Mouse (Mus musculus): ENCODE measurements around the gene Slc7a10.

Gene Slc7a10

DNA sequence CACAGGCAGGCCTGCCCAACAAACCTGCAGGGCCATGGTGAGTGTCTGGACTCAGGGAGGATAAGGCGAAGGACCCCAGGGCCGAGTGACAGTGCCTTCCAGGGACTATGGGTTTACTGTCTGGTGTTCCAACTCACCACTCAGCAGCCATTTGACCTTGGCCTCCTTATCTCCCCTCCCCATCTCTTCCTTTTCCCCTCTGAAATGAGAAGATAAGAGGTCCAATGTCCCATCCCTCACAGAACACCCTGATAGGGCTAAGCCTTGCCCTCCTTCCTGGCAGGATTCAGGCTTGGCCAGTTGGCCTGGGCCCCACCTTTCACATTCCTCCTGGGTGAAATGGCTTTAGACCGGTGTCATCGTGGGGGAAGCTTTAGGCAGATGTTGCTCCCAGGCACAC lies 10.7 kb upstream of the Slc7a10 start:
- peak; percentile 80 for DNase-seq (ENCODE audit: low read depth)

DNA sequence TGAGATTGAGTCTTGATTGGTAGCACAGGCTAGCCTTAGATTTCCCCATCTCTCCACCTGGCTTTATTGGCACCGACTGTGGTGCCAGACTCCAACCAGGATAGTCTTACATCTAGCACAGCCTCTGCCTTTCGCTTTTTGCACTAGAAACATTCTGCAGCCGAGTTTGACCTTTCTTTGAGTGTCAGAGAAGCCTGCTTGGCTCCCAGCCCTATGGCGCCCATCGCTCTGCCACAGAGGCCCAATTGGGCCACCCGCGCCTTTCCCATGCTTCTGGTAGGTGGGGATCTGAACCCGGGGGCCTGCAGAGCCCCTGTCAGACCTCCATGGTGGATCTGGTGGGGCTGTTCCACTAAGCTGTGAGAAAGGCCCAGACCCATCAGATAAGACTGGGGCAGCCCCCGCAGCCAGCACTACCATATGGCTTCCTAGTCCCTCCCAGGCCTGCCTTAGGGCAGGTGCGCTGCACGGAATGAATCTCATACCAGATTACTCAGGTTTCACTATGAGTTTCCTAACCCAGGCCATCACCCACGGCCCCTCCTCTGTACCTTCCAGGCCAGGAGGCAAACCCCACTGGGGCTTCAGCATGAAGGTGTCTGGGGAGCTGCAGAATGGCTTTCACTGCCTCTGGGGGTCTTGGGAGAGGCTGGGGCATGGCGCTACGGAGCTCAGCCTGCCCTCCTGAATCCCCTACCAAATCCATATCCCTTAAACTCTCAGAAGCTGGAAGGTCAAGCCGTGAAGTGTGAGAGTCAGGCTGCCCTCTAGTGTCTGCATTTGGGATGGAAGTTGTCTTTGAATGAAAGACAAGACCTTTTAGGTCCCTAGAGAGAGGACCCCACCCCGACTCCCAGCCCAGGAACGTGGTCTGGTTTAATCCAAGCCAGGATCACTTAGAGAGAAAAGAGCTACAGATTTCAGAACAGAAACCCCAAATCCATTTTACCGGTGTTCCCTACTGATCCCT lies 9.5 kb upstream of the Slc7a10 start:
- DNase-seq (ENCODE audit: low read depth), result peak; percentile 64

DNA sequence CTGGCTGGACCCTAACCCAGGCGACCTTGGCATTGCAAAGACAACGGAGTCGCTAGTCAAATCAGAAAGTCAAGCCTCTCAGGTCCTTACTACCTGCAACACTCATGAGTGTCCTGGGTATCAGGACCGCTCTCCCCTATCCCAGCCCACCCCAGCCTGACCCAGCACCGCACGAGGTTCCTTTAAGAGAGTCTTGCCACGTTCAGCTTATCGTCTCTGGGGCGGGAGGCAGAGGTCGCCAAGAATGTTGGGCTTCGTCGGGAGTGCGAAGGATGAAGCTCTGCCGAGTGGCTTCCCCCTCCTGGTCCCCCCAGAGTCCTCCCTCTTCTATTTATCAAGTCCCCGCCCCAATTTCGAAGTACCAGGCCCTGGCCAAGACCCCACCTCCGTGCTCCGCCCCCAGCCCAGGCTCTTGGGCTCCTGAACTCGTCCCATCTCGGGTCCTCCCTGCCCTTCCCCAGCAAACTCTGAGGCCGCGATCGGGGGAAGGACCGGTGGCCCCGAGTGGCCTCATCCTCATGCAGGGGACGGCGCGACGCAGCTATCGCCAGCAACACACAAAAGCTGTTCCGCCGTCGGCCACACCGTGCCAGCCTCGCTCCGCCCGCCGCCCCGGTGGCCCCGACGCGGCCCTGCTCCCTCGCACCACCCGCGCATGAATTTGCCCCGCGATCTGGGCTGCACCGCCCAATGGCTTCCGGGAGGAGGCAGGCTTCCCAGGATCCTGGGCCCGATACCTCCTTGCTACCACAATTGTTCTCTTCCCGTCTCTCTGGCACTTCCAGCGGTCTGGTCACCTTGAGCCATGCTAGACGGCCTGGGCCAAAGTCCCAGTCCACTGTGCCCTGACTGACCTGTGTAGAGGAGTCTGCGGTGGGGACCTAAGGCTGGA lies 1.1 kb upstream of the Slc7a10 start:
- DNase-seq (ENCODE audit: low read depth), result no peak

DNA sequence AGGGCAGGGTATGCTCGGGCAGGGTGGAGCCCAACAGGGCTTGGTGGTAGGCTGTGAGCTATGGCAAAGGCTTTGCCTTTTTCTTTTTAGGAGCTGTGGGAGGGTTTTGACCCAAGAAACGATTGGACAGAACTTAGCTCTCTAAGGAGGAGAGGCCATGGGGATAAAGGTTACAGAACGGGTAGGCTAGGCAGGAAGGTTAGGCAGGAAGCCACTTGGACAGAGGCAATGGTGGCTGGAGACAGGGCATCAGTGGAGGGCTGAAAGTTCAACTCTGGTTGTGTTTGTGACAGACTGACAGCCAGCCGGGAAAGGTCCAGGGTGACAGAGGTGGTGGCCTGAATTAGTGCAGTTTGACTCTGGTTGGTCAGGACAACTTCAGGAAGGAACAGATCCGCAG lies 3.5 kb downstream of the Slc7a10 start:
- no peak for DNase-seq (ENCODE audit: low read depth)

DNA sequence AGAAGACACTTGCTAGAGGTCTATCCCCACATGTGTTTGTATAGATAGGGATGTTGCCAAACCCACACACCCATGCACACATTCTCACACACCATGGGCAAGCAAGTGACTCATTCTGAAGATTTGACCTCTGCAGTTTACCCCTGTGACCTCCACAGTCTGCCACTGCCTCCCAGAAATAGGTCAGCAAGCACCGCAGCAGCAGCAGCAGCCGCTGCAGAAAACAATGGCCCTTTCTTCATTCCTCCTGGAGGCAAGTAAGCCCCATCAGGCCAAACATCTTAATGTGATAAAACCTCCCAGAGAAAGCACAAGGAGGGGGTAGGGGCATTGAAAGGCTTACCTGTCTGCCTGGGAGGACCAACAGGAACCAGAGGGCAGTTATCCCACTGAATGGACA lies 5.1 kb downstream of the Slc7a10 start:
- DNase-seq (ENCODE audit: low read depth), result no peak

DNA sequence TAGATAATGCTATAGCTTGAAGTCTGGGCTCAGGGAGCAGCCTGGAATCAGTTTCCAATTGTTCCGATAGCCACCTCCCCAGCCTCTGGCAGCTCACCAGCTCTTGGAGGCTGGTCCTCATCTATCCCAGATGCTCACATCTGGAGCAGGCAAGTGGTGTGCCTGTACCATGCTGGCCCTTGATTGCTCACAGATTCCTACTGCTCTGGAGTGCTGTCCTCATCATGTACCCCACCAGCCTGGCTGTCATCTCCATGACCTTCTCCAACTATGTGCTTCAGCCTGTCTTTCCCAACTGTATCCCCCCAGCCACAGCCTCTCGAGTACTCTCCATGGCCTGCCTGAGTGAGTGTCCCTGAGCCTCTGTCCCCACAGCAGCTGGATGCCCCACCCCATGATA lies 10.8 kb downstream of the Slc7a10 start:
- no peak for DNase-seq (ENCODE audit: low read depth)

DNA sequence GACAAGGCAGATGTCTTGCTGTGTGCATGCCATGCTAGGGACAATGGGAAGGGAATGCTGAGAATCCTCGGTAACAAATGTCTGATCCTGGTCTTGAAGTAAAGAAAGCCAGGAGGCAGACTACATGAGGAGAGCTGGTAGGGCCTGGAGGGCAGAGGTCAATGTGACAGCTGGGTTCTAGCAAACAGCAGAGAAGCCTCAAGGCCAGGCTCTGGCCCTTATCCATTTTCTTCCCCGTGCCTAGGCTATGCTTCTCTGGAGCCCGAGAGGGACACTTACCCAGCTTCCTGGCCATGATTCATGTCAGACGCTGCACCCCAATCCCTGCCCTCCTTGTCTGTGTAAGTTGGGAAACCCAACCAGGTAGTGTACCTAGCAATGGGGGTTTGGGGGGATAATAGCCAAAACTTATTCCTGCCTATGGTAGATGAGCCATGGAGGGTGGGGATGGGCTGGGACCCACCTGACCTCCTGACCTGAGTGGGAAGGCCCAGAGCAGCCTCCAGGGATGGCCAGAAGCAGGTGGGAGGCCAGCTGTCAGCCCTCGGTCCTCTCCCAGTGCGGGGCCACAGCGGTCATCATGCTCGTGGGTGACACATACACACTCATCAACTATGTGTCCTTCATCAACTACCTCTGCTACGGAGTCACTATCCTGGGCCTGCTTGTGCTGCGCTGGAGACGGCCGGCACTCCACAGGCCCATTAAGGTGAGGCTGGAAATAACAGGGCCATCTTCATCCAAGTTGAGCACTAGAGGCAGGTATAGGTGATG lies 13.0 kb downstream of the Slc7a10 start:
- no peak for DNase-seq (ENCODE audit: low read depth)

DNA sequence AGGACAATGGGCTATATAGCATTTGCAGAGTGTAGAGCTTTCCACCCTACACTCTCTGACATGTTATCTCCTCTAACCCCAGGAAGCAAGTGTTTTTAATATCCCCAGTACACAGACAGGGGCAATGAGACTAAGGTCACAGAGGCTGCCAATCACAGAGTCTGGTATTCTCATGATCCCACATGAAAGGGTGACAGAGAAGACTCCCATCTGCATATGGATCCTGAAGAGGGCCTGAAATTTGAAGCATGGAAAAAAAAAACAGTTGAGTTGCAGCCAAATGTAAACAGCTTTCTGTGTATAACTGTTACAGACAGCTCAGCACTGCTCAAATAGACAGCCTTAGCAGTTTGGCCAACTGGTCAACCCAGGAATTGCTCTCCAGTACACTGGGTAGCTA lies 13.6 kb downstream of the Slc7a10 start:
- no peak for DNase-seq (ENCODE audit: low read depth)

DNA sequence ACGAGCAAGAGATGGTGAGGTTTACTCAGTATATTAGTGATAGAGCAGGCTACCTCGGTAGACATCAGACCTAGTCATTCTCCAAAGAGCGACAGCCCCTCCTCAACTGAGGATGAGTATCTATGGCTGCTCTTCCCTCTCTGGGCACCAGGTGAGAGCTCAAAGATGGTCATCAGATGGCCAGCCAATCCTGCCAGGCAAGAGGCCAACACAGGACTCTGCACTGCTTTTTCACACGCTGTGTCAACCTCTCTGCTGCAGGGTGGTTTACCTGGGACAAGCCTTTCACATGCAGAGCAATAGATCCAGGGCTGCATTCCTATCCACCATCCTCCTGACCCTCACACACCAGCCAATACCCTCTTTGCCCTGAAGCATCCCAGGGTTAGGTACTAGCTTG lies 25.6 kb downstream of the Slc7a10 start:
- DNase-seq (ENCODE audit: low read depth), result no peak

DNA sequence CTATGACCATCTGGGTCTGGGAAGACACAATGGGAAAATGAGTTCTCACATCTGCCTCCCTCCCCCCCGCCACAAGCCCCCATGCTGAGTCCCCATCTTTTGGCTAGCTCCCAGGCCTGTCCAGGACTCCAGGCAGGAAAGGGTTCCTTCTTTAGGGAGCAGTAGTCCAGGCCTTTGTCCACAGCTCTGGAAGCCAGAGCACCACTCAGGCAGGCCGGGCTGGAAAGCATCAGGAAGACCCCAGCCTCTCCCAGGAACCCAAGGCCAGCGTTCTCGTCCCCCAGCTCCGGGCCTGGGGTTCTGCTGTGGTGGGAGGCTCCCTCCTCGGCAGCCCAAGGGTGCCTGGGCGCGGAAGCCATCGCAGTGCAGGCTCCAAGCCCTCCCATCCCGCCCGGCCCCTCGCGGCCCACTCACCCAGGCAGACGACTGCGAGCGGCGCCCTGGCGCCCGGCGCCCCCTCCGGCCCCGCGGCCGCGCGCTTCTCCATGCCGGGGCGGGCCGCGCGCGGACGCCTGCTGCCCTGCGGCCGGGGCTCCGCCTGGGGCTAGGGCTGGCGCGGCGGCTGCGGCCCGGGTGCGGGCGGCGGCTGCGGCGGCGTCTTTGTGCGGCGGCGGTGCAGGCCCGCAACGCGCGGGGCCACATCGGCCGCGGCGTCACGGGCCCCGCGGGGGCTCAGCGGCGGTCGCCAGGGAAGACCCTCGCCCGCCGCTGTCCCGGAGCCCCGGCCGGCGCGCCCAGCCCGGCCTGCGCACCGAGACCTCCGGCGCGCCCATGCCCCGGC lies 28.4 kb downstream of the Slc7a10 start:
- no peak for DNase-seq (ENCODE audit: low read depth)

DNA sequence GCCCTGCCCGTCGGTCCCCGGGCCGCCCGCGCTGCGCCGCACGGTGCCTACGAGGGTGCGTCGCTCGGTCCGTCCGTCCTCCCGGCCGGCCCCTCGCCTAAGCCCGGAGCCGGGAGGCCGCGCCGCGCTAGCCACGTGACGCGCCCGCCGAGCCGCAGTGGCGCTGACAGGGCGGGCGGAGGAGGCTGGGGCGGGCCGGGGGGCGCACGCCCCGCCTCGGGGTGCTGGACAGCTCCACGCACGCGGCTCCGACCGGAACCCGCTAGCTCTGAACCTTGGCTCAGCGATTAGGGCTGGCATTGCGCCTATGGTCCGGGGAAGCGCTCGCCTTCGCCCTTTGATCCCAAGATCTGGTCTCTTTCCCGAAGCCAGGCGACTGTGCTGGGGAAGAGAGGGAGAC lies 29.0 kb downstream of the Slc7a10 start, which contains the start of gene Lrp3:
Lrp3 (minus strand) TSS at position 274 of the 400 bp plus-strand sequence.
- no peak for DNase-seq (ENCODE audit: low read depth)

DNA sequence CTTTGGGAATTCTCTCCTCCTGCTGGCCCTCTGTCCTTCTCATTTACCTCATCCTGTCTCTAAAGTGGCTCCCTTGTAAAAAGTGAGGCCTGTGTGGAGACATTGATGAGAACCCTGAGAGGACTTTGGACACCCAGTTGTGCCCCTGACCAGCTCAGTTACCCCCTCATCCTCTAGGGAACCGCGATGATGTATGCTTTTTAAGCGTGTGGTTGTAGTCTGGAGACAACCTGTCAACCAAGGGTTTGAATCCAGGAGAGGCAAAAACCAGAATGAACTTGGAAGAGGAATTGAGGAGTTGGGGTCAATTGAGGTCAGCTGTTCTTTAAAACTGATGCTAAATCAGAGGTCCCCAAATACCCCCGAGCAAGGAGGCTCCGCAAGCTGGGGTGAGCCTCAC lies 29.5 kb downstream of the Slc7a10 start:
- no peak for DNase-seq (ENCODE audit: low read depth)

DNA sequence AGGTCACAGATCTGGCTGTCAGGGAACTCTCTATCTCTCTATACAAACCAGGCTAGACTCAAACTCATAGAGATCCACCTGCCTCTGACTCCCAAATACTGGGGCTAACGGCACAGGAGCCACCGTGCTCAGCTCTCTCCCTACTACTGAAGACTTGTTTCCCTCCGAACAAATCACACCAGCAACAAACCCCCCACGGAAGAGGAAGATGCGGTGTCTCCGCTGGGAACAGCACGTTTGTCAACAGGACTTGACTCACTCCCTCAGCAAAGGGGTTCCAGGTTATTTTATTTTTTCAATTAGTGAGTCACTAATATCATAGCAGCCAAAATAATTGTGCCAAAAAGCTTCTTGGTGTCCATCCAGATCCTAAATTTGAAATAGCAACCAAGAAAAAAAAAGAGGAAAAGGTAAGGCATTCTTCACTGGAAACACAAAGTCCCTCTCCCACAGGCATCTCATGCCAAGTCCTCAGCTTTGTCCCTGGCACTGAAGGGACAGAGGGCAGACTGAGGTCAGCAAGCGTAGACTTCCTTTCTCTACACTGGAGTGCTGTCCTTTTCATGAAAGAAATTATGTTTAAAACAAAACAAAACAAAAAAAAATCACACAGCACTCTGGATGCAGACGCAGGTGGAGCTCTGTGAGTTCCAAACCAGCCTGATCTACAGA lies 34.6 kb downstream of the Slc7a10 start:
- DNase-seq (ENCODE audit: low read depth), result no peak

DNA sequence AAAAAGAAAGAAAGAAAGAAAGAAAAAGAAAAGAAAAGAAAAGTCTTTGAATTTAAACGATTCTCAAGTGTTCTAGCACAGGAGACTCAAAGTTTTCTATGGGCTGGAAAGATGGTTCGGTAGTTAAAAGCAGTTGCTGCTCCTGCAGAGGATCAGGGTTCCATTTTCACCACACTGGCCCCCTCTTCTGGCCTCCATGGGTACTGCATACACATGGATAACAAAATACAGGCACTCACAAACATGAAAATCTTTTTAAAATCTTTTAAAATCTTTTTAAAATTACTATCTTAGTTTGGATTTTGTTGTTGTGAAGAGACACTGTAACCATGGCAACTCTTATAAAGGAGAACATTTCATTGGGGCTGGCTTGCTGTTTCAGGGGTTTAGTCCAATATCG lies 44.1 kb downstream of the Slc7a10 start:
- peak; percentile 37 for DNase-seq (ENCODE audit: low read depth)

DNA sequence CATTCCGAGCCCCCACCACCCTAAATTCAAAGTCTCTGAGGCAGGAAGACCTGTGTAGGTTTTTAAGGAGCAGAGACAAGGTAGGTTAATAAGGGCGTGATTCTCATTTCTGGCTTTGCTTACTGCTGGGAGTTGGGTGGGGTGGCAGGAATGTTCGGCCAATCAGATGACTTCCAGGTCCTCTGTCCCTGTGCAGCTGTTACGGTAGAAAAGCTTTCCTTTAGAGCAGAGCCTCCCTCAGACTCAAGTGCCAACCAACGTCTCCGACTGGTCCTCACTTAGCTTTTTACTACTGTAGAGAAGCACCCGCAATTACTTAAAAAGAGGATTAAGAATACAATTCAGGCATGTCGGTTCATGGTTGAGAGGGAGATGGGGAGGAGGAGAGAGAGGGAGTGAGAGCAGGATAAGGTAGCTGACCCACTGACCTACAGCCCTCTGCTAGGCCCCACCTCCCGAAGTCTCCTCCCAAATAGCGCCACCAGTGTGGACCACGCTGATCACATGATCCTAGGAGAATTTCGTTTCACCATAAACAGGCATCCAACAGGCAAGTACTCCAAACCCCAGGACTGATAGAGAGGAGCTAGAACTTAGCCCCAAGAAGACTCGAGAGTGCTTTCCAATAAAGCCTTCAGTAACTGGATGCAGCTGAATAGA lies 46.7 kb downstream of the Slc7a10 start:
- DNase-seq (ENCODE audit: low read depth), result no peak

DNA sequence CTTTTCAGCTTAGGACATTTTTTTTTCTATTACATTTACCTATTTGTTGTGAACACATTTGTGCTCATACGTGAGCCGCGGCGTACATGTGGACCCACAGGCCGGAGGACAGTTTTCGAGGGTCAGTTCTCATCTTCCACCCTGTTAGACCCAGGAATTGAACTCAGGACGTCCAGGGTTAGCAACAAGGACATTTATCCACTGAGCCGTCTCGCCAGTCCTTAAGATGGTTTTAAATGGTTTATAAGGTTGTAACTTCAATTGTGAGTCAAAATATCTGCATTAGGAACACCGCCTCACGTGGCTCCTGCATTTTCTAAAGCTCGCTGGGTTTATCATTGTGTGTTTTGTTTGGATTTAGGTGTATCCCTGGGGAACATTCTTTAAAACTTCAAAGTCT lies 47.7 kb downstream of the Slc7a10 start:
- peak; percentile 5 for DNase-seq (ENCODE audit: low read depth)

DNA sequence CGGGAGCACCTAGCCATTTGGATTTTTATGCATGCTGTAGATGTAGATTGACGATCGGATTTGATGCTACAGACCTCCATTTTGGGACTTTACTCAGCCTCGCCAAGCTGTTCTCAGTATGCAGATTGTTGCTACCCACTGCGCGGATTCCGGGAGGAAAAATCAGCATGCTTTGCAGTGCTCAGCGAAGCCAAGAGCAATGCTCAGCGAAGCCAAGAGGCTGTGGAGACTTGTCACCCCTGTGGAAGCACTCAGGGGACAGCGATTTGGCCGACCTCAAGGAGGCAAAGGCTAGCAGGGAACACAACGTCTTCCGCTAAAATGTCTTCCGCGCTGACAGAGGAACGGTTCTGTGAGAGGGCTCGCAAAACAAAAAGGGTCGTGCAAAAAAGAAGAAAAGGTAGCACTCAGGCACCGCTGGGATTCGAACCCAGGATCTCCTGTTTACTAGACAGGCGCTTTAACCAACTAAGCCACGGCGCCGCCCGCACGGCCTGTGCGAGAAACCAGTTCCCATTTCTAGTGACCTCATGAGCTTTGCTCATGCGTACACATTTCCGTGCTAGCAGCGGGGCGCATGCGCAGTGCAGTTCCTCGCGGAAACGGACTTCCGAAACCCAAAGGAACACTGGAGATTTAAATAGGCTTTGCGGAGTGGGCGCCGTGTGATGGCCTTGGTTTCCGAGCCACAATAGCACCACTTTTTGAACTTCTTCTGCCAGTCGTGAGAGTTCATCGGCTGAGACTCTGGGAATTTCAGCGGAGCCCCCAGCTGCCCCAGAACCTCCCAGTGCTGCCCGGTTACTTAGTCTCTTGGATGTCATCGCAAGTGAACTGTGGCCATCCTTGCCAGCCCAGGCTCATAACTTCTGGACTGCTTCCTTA lies 48.4 kb downstream of the Slc7a10 start:
- DNase-seq (ENCODE audit: low read depth), result peak; percentile 97

DNA sequence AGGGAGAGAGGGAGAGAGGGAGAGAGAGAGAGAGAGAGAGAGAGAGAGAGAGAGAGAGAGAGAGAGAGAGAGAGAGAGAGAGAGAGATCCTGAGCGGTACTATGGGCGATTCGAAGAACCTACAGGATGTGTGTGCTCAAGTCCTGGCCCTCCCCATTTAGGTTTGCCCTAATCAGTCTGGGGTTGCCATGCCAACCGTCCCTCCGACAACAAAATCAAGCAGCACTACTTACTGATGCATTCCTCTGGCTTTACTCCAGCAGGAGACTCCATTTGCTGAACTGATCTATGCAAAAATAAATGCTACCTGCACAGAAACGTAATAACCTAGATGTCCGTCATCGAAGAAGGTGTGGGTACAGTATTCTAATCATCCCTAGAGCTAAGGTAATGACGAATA lies 49.1 kb downstream of the Slc7a10 start:
- peak; percentile 64 for DNase-seq (ENCODE audit: low read depth)

DNA sequence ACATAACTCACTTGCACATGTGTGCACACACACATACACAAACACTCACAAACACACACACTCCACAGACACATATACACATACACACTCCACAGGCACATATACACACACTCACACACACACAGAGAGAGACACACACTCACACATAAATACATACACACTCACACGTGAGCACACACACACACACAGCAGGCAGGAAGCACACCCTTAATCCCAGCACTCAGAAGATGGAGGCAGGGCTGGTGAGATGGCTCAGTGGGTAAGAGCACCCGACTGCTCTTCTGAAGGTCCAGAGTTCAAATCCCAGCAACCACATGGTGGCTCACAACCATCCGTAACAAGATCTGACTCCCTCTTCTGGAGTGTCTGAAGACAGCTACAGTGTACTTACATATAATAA lies 51.8 kb downstream of the Slc7a10 start:
- DNase-seq (ENCODE audit: low read depth), result peak; percentile 29
